Mouse (Mus musculus): ENCODE results near the gene Catsperz.
A peak's percentile ranks its signal among the peaks of the same experiment; 100 is the strongest.

The Catsperz gene

GRCm38 (mm10) chr19:6922901-6923735, 2.1 kb downstream of the Catsperz start:
- no peak for DNase-seq

GRCm38 (mm10) chr19:6921647-6922567, 3.3 kb downstream of the Catsperz start, which contains the start of gene Esrra:
Gene Esrra (minus strand): TSS chr19:6921813.
- DNase-seq: peak; percentile 100

GRCm38 (mm10) chr19:6920741-6921636, 4.2 kb downstream of the Catsperz start:
- DNase-seq: peak in 1 of 2 experiments; percentile 67

- peak; percentile 84 to 90 for DNase-seq
Measured at GRCm38 (mm10) chr19:6919876-6920740, 5.1 kb downstream of the Catsperz start.

- DNase-seq: no peak
Measured at GRCm38 (mm10) chr19:6919431-6919830, 5.7 kb downstream of the Catsperz start.

GRCm38 (mm10) chr19:6918321-6918720, 6.9 kb downstream of the Catsperz start:
- peak in 1 of 2 experiments; percentile 41 for DNase-seq

GRCm38 (mm10) chr19:6916496-6916895, 8.7 kb downstream of the Catsperz start:
- DNase-seq: no peak

- no peak for DNase-seq
Measured at GRCm38 (mm10) chr19:6915276-6915675, 9.9 kb downstream of the Catsperz start.

- no peak for DNase-seq
Measured at GRCm38 (mm10) chr19:6914540-6914939, 10.6 kb downstream of the Catsperz start.

- no peak for DNase-seq
Measured at GRCm38 (mm10) chr19:6913991-6914390, 11.2 kb downstream of the Catsperz start.

GRCm38 (mm10) chr19:6913036-6913435, 12.1 kb downstream of the Catsperz start:
- DNase-seq: no peak

GRCm38 (mm10) chr19:6912205-6912970, 12.8 kb downstream of the Catsperz start:
- no peak for DNase-seq

- peak in 1 of 2 experiments; percentile 39 for DNase-seq
Measured at GRCm38 (mm10) chr19:6911101-6912074, 13.8 kb downstream of the Catsperz start.

GRCm38 (mm10) chr19:6910306-6910705, 14.9 kb downstream of the Catsperz start:
- peak; percentile 57 to 76 for DNase-seq

GRCm38 (mm10) chr19:6909507-6910289, 15.5 kb downstream of the Catsperz start, which contains the start of the genes Trmt112 and Prdx5:
Gene Trmt112 (plus strand): TSS chr19:6909698.
Gene Prdx5 (minus strand): TSS chr19:6910106.
- peak; percentile 95 to 96 for DNase-seq

GRCm38 (mm10) chr19:6909021-6909420, 16.2 kb downstream of the Catsperz start:
- DNase-seq: no peak

- DNase-seq: peak; percentile 44 to 60
Measured at GRCm38 (mm10) chr19:6907811-6908540, 17.2 kb downstream of the Catsperz start.

Measured in kidney, postnatal 36 days (tissue).